Mouse (Mus musculus) stomach, embryonic 14.5 days (tissue): ENCODE results near the gene Sumo1. TPM values are rescaled to one million over a fixed set of nuclear protein-coding genes. Genes with fewer than 3 reads are reported as not detected.
A peak's percentile ranks its signal among the peaks of the same experiment; 100 is the strongest.

Source experiments
- ATAC-seq: fragments of 200-750 bp; cut with Nextera tagmentation; 2 replicates; pipeline ENCODE4 v1.8.0; 2017; ENCODE audit warnings: low read depth, moderate TSS enrichment; ENCODE audit not compliant: insufficient number of reproducible peaks, insufficient read depth, low FRiP score
- H3K27ac ChIP-seq: fragments of 300-500 bp; sonication (generic); 2 replicates; pipeline ENCODE4 v1.5.1; 2014; ENCODE audit warnings: mild to moderate bottlenecking, low read length, moderate library complexity, mixed read lengths
- H3K27me3 ChIP-seq: fragments of 300-500 bp; sonication (generic); 2 replicates; pipeline ENCODE4 v1.6.1; 2014; ENCODE audit warnings: low read length, control low read depth, mixed read lengths; ENCODE audit not compliant: control insufficient read depth, insufficient read depth
- H3K36me3 ChIP-seq: fragments of 300-500 bp; sonication (generic); 2 replicates; pipeline ENCODE4 v1.6.1; 2014; ENCODE audit warnings: mild to moderate bottlenecking, control low read depth, low read length, moderate library complexity, mixed read lengths; ENCODE audit not compliant: control insufficient read depth, insufficient read depth
- H3K4me1 ChIP-seq: fragments of 300-500 bp; sonication (generic); 2 replicates; pipeline ENCODE4 v1.6.1; 2014; ENCODE audit warnings: low read length, control low read depth, mixed read lengths; ENCODE audit not compliant: control insufficient read depth, insufficient read depth
- H3K4me2 ChIP-seq: fragments of 300-500 bp; sonication (generic); replicated peaks from 2 replicates; pipeline ENCODE4 v1.6.1; 2014; ENCODE audit warnings: low read depth, low read length, control low read depth
- H3K4me3 ChIP-seq: fragments of 300-500 bp; sonication (generic); 2 replicates; pipeline ENCODE4 v1.5.1; 2014; ENCODE audit warnings: low read depth, low read length, control low read depth
- H3K9ac ChIP-seq: fragments of 300-500 bp; sonication (generic); replicated peaks from 2 replicates; pipeline ENCODE4 v1.6.1; 2014; ENCODE audit warnings: low read depth, mild to moderate bottlenecking, control low read depth, low read length, moderate library complexity, mixed read lengths
- H3K9me3 ChIP-seq: fragments of 300-500 bp; sonication (generic); 2 replicates; pipeline ENCODE4 v1.6.1; 2016; ENCODE audit warnings: low read depth, low read length, control low read depth; ENCODE audit not compliant: control insufficient read depth
- WGBS: fragments of 180-500 bp; shearing (Covaris S2); extraction: QIAGEN DNeasy Blood & Tissue Kit; methylation state at CpG from one replicate; pipeline ENCODE4 v1.1.7; 2014; 5-methylcytosine and 5-hydroxymethylcytosine counted together
- polyA plus RNA-seq: library from polyadenylated mRNA; unstranded; fragments of >200 nt; fragmentation: Nextera tagmentation; extraction: Ambion mirVana; gene quantifications from 2 replicates; pipeline ENCODE4 v1.2.1, GENCODE M21; 2014

Gene Sumo1
- polyA plus RNA-seq, 1 experiment from 2014 or later: 382 TPM

DNA sequence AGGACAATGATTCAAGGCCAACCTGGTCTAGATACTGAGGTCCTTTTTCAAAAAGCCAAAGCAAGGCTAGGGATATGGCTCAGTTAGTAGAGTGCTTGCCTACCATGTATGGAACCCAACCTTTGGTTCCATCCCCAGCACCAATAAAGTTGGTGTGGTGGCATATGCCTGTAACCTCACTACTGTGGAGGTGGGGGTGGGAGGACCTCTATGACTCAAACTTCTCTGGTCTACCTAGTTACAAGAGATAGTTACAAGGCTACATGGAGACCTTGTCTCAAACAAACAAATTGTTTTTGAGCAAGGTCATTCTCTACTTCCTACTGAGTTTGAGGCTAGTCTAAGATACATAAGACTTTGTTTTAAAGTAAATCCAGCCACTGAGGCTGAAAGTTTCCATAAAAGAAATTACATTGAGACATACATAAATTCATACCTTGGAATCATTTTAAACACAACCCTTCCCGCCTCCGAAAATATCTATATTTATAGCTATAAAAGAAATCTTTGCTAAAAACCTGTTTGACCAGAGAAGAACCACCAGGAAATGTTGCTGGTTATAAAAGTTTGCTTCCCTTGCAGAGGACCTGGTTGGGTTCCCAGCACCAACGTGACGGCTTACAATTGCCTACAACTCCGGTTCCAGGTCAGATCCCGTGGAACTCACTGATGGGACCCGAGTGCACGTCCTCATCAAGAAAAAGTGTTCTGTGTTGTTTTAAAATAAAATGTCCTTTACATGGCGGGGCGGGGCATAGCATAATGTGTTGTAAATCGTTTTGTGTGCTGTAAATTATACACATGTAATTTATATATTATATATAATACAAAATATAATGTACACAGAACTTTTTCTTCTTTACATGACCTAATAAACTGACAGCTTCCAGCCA is 13.5 kb upstream of the Sumo1 start:
- H3K4me1 ChIP-seq: peaks cover 15% of the 10 kb centered on the region
- peak overlapping the region; percentile 62 for H3K4me2 ChIP-seq
- peak overlapping the region; percentile 28; the same call in 1 of the 2 replicates for H3K9ac ChIP-seq
- ATAC-seq: peak; percentile 24; the same call in 1 of the 2 replicates
- no peaks in the 10 kb centered on the region for H3K9me3 ChIP-seq
- peak overlapping the region; percentile 44; the same call in 1 of the 2 replicates for H3K27ac ChIP-seq
- H3K27me3 ChIP-seq: no peaks in the 10 kb centered on the region
- H3K4me3 ChIP-seq: peak overlapping the region; percentile 90
- no peaks in the 10 kb centered on the region for H3K36me3 ChIP-seq
- 7% methylated on average over 11 of the region's 11 CpGs for WGBS

DNA sequence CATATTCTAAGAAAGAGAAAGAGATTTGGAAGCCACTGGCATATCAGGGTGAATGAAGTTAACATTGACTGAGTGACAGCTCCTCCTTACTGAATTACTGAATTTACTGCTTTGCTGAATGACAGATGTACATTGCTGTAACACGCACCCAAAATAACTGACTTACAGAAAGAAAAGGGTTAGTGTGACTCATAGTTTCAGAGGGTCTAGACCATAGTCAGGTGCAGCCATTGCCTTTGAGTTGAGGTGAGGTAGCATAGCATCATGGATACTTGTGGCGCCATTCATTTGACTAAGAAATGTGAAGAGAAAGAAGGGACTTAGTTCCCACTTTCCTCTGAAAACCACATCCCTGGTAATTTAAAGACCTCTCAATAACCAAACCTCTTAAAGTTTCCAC is 3.0 kb upstream of the Sumo1 start:
- H3K27ac ChIP-seq: no peak overlapping the region
- 90% methylated on average over 2 of the region's 2 CpGs for WGBS
- H3K4me3 ChIP-seq: no peak overlapping the region
- H3K36me3 ChIP-seq: no peaks in the 10 kb centered on the region; the same call in 1 of the 2 replicates
- H3K9ac ChIP-seq: no peak overlapping the region
- H3K9me3 ChIP-seq: no peaks in the 10 kb centered on the region
- no peak overlapping the region for H3K4me2 ChIP-seq
- no peaks in the 10 kb centered on the region for H3K27me3 ChIP-seq
- ATAC-seq: no peak
- H3K4me1 ChIP-seq: peaks cover 5% of the 10 kb centered on the region

DNA sequence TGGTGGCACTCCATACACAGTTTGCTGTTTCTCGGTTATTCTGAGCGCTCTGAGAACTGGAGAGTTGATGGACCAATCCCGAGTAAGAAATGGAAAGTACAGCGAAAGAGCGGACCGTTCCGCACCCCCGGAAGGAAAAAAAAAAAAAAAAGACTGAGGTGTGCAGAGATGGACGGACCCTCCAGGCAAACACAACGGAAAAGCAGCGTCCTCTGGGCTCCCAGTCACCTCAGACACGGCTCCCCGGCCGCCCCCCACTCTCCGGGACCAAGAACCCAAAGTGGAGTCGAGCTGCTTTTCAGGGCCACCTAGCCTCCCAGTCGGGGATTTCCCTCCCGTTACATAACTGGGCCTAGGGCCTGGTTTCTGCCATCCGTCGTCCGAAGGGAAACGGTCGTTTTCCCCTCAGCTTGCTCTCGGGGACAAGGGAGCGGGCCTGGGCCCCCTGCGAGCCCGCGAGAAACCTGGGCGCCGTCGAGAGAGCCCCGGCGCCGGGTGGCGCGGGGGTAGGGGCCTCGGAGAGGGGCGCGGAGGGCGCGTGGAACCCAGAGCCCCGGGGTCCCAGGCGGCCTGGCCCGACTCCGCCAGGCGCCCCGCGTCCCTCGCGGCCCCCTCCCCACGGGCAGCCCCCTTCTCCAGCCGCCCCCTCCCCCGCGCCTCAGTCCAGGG is 538 bp downstream of the Sumo1 start:
- Histone ChIP-seq H3K4me3 (peak overlapping the region; percentile 96), H3K27ac (peak overlapping the region; percentile 96), H3K36me3 (no peaks in the 10 kb centered on the region; the same call in 1 of the 2 replicates), H3K4me2 (peak overlapping the region; percentile 62), H3K27me3 (no peaks in the 10 kb centered on the region), H3K9ac (peak overlapping the region; percentile 99), H3K4me1 (peaks cover 10% of the 10 kb centered on the region), H3K9me3 (no peaks in the 10 kb centered on the region)
- under 1% methylated on average over 45 of the region's 54 CpGs for WGBS
- ATAC-seq: peak; percentile 5; the same call in 1 of the 2 replicates

DNA sequence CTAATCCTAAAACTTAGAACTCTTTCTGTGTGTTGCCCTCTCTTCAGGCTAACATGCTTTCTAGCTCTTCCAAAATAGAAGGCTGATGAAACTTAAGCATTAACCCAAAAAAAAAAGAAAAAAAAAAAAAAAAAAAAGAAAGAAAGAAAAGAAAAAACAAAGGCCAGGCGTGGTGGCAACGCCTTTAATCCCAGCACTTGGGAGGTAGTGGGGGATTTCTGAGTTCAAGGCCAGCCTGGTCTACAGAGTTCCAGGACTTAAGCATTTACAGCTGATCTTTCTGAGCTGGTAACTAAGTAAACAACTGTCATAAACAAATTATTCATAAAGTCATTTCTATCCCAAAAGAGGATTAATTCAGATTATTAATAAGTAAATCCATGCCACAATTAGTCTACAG is 1.8 kb downstream of the Sumo1 start:
- Histone ChIP-seq H3K4me1 (peaks cover 10% of the 10 kb centered on the region), H3K4me3 (no peak overlapping the region), H3K9me3 (no peaks in the 10 kb centered on the region), H3K27ac (no peak overlapping the region), H3K9ac (no peak overlapping the region), H3K27me3 (no peaks in the 10 kb centered on the region), H3K4me2 (peak overlapping the region; percentile 62), H3K36me3 (no peaks in the 10 kb centered on the region; the same call in 1 of the 2 replicates)
- no peak for ATAC-seq
- 84% methylated on average over 2 of the region's 2 CpGs for WGBS

DNA sequence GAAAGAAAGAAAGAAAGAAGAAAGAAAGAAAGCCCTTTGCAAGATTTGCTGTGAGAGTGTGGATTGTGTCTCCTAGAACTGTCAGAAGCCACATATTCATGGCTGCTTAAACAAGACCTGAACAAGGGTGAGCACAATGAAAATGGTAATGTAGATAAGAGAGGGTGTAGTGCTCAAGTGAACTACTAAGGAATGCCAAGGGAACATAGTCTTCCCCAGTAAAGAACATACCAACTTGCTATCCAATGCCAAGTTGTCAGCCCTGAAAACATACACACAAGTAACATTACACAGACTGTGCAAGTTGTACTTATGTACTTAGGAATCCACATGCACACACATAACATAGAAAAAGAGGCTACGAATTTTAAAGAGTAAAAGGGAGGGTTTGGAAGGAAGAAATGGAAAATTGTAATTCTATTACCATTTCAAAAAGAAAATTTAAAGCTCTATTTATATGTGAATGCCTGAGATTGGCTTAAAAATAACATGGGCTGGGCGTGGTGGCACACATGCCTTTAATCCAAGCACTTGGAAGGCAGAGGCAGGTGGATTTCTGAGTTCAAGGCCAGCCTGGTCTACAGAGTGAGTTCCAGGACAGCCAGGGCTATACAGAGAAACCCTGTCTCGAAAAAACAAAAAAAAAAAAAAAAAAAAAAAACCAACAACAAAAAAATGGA is 7.0 kb downstream of the Sumo1 start:
- 77% methylated on average over 3 of the region's 3 CpGs for WGBS
- H3K27me3 ChIP-seq: no peaks in the 10 kb centered on the region

DNA sequence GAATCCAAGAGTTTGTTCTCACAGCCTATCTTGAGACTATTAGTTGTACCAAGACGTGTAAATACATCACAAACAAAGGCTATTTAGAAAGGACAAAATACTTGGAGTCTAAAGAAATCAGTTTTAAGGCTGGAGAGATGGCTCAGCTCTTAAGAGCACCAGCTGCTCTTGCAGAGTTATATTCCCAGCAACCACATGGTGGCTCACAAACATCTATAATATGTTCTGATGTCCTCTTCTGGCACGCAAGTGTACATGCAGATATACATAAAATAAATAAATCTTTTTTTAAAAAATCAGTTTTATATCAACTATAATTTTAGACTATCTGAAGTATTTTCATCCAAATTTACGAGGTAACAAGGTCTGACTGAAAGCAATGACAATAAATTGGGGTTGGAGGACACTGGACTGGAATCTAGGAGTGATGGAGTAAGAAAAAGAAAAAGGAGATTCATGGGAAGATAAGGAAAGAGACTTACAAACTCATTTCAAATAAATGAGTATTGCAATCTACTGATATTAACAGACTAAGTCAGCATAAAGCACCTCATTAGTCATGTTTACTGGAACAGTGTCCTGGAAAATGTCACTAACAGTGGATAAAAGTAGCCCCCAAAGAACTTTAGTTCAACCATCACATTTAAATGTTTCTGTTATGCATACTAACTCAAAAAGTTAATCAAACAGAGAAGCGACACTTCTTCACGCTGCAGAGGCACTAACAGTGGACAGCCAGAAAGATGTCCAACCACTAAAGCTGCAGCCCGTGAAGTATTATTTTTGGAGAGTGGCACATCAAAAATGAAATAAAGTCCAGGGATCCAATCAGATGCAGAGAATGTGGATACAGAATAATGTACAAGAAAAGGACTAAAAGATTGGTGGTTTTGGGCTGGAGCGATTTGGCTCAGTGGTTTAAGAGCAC is 14.1 kb downstream of the Sumo1 start:
- H3K27me3 ChIP-seq: no peaks in the 10 kb centered on the region
- no peak overlapping the region for H3K4me3 ChIP-seq
- no peaks in the 10 kb centered on the region for H3K9me3 ChIP-seq
- peaks cover 10% of the 10 kb centered on the region; the same call in 1 of the 2 replicates for H3K36me3 ChIP-seq
- H3K9ac ChIP-seq: no peak overlapping the region
- H3K27ac ChIP-seq: no peak overlapping the region
- WGBS: 79% methylated on average over 7 of the region's 7 CpGs
- H3K4me2 ChIP-seq: no peak overlapping the region
- H3K4me1 ChIP-seq: no peaks in the 10 kb centered on the region
- no peak for ATAC-seq

More for the DNA sequence above, 7.0 kb downstream of the Sumo1 start:
- no peaks in the 10 kb centered on the region for H3K9me3 ChIP-seq
- peaks cover 4% of the 10 kb centered on the region for H3K4me1 ChIP-seq
- ATAC-seq: no peak
- no peak overlapping the region for H3K4me3 ChIP-seq
- no peaks in the 10 kb centered on the region for H3K36me3 ChIP-seq
- H3K4me2 ChIP-seq: no peak overlapping the region
- H3K27ac ChIP-seq: no peak overlapping the region
- no peak overlapping the region for H3K9ac ChIP-seq

DNA sequence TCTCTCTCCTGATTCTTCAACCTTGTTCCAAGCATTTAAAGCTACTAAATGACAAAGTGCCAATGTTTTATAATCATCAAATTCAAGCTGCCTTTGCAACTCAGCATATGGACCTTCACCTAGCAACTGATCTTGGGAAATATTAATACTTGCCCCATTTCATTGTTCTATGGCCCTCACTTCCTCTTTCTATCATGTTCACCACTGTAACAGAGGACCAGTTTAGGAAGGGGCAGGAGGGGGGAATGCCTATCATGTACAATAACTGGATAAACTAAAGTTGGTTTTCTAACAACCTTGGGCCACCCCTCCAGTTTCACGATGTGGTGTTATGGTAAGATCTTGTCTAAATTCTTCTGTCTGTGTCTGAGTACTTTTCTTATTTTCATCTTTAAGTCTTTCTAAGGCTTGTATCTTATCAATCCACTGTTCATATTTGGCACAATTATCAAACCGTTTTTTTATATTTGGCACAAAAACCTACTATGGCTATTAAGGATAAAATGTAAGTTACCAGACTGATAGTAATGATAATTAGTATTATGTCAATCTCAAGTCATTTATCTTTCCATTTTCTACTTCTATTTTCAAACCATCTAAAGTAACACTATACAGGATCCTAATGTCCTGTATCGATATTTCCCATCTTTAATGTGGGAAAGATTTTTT is 17.3 kb downstream of the Sumo1 start:
- Histone ChIP-seq H3K27me3 (no peaks in the 10 kb centered on the region), H3K4me2 (no peak overlapping the region), H3K9me3 (no peaks in the 10 kb centered on the region), H3K4me1 (no peaks in the 10 kb centered on the region), H3K36me3 (peaks cover 22% of the 10 kb centered on the region), H3K9ac (no peak overlapping the region), H3K4me3 (no peak overlapping the region), H3K27ac (no peak overlapping the region)
- 89% methylated on average over 3 of the region's 3 CpGs for WGBS
- no peak for ATAC-seq
